Mouse (Mus musculus) small intestine, adult 2 months (tissue): Measurements from ENCODE around the gene Fbxw14. TPM values are rescaled to one million over a fixed set of nuclear protein-coding genes. Genes with fewer than 3 reads are reported as not detected.
"Not testable (repeated sequence)": the region's sequence is repeated elsewhere in the genome, so short reads cannot be mapped to it uniquely, and the experiment has no call there.

Source experiments
- H3K27ac ChIP-seq: fragments of 200-500 bp; 2 replicates; pipeline ENCODE4 v1.5.1; 2012; ENCODE audit warnings: low read depth, low read length, control low read depth, inconsistent platforms; ENCODE audit not compliant: insufficient read depth
- H3K27me3 ChIP-seq: fragments of 200-500 bp; 2 replicates; pipeline ENCODE4 v1.6.1; 2012; ENCODE audit warnings: mild to moderate bottlenecking, moderate library complexity, low read length, inconsistent platforms; ENCODE audit not compliant: control insufficient read depth, insufficient read depth
- H3K36me3 ChIP-seq: fragments of 200-500 bp; 2 replicates; pipeline ENCODE4 v1.6.1; 2012; ENCODE audit warnings: mild to moderate bottlenecking, low read length, control low read depth, inconsistent platforms; ENCODE audit not compliant: control insufficient read depth, insufficient read depth
- H3K4me1 ChIP-seq: fragments of 200-500 bp; 2 replicates; pipeline ENCODE4 v1.6.1; 2012; ENCODE audit warnings: low read length, inconsistent platforms, mixed read lengths; ENCODE audit not compliant: control insufficient read depth, insufficient read depth, insufficient read length
- H3K4me3 ChIP-seq: fragments of 200-500 bp; 2 replicates; pipeline ENCODE4 v1.5.1; 2012; ENCODE audit warnings: low read depth, mild to moderate bottlenecking, control low read depth, inconsistent platforms, low read length, moderate library complexity
- CTCF ChIP-seq: fragments of 200-500 bp; IDR thresholded peaks from 2 replicates; pipeline ENCODE4 v1.5.1; 2012; ENCODE audit warnings: low read depth, mild to moderate bottlenecking, control low read depth, inconsistent platforms, low read length, moderate library complexity, mixed read lengths; ENCODE audit not compliant: insufficient replicate concordance, insufficient read length; ENCODE audit errors: extremely low read depth
- POLR2A ChIP-seq: fragments of 200-500 bp; IDR thresholded peaks from 2 replicates; pipeline ENCODE4 v1.6.1; 2012; ENCODE audit warnings: low read depth, mild to moderate bottlenecking, control low read depth, inconsistent platforms, low read length, moderate library complexity
- WGBS: fragments of 180-500 bp; shearing (Covaris S2); methylation state at CpG from one replicate; pipeline ENCODE4 v1.1.7; 2018; 5-methylcytosine and 5-hydroxymethylcytosine counted together
- polyA plus RNA-seq: library from polyadenylated mRNA; depleted of rRNA; stranded (reverse); fragments of >200 nt; gene quantifications from 2 replicates; pipeline ENCODE4 v1.2.3, GENCODE M21; 2012; rRNA removed

The Fbxw14 gene
- polyA plus RNA-seq = not detected in 2 replicates

DNA sequence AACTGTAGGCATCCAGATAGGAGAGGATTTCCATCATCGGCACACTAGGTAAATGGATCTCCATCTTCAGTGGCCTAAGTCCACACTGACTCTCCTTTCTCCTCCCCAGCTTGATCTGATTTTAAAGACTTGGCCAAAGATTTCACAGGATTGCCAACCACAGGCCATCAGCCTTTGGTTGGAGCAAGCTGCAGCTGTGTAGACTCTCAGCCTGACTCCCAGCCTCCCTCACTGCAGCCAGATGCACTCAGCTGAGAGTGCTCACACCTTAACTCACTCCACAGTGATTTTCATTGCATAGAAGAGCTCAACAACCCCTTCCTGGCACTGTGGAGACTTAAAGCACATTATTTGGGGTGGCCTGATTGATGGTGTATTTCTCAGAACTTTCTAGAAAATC, at the start of gene Fbxw14:
Fbxw14 (minus strand) TSS at position 101 of the 400 bp plus-strand sequence.
- not testable (repeated sequence) for H3K27ac ChIP-seq, H3K4me1 ChIP-seq, H3K4me3 ChIP-seq, H3K27me3 ChIP-seq, H3K36me3 ChIP-seq
- WGBS = 100% methylated on average over 1 of the region's 1 CpGs

DNA sequence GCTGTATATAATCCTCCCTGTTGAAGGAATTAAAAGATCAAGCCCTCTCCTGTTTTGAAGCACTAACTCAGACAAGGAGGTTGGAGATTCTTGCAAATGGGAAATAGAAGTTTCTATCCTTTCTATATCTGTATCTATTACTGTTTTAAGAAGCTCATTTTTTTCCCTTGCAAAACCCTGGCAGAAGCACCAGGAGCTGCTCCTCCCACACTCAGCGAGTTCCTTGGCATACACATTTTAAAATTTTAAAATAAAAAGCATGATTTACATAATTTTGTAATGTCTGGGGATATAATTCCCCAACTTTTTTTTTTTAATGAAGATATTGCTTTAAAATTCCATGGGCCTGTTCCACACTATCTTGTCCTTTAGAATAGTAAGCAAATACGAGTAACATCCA, 24.4 kb downstream of the Fbxw14 start:
- Histone ChIP-seq H3K36me3 (no peaks in the 10 kb centered on the region), H3K4me1 (no peaks in the 10 kb centered on the region), H3K4me3 (no peak overlapping the region), H3K27ac (no peak overlapping the region), H3K27me3 (no peaks in the 10 kb centered on the region)
- TF ChIP-seq POLR2A (no peak), CTCF (no peak)
- 70% methylated on average over 2 of the region's 2 CpGs for WGBS

DNA sequence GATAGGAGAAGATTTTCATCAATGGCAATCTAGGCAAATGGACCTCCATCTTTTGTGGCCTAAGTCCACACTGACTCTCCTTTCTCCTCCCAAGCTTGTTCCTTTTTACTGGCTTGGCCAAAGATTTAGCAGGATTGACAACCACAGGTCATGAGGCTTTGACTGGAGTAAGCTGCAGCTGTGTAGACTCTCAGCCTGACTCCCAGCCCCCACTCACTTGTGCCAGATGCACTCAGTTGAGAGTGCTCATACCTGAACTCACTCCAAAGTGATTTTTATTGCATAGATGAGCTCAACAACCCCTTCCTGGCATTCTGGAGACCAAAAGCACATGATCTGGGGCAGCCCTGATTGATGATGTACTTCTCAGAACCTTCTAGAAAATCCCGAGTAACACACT, 52.8 kb downstream of the Fbxw14 start, which contains the start of gene Fbxw20:
Fbxw20 (minus strand) TSS at position 101 of the 400 bp plus-strand sequence.
- no peak for TF ChIP-seq CTCF
- no peak for TF ChIP-seq POLR2A
- Histone ChIP-seq H3K36me3 (no peaks in the 10 kb centered on the region), H3K4me1 (peaks cover 2% of the 10 kb centered on the region), H3K27ac (no peak within 1 kb of the TSS), H3K4me3 (no peak within 1 kb of the TSS), H3K27me3 (no peaks in the 10 kb centered on the region)
- 77% methylated on average over 1 of the region's 1 CpGs for WGBS

Other genes with a start within 250 kb of the Fbxw14 start
- 406 and 675 TPM in 2 replicates for gene Shisa5, start 249.1 kb downstream of the Fbxw14 start, polyA plus RNA-seq
- 51.9 and 174 TPM in 2 replicates for gene Trex1, start 227.9 kb downstream of the Fbxw14 start, polyA plus RNA-seq
- gene Atrip, start 213.6 kb downstream of the Fbxw14 start, polyA plus RNA-seq = 5.8 and 10.7 TPM in 2 replicates
- gene Ccdc51, start 205.2 kb downstream of the Fbxw14 start, polyA plus RNA-seq = 5.5 and 11.3 TPM in 2 replicates
- 0.58 and 1.6 TPM in 2 replicates for gene Tma7, start 205.1 kb downstream of the Fbxw14 start, polyA plus RNA-seq
- 2.6 and 3.4 TPM in 2 replicates for gene Plxnb1, start 192.3 kb downstream of the Fbxw14 start, polyA plus RNA-seq
- not detected in 2 replicates for gene Fbxw21, start 125.6 kb downstream of the Fbxw14 start, polyA plus RNA-seq
- 0.09 TPM in 1 of 2 replicates, not detected in the other for gene Fbxw13, start 91.7 kb downstream of the Fbxw14 start, polyA plus RNA-seq
- not detected in 2 replicates for gene Fbxw20, start 52.9 kb downstream of the Fbxw14 start, polyA plus RNA-seq
- gene Fbxw28, start 52.0 kb upstream of the Fbxw14 start, polyA plus RNA-seq = not detected in 2 replicates
- not detected in 2 replicates for gene Fbxw22, start 116.6 kb upstream of the Fbxw14 start, polyA plus RNA-seq
- gene Fbxw16, start 161.5 kb upstream of the Fbxw14 start, polyA plus RNA-seq = not detected in 2 replicates
- not detected in 2 replicates for gene Fbxw19, start 208.2 kb upstream of the Fbxw14 start, polyA plus RNA-seq